Comparison of ENCODE assay signal across 24 mouse cellular contexts in the genomic region with DNA sequence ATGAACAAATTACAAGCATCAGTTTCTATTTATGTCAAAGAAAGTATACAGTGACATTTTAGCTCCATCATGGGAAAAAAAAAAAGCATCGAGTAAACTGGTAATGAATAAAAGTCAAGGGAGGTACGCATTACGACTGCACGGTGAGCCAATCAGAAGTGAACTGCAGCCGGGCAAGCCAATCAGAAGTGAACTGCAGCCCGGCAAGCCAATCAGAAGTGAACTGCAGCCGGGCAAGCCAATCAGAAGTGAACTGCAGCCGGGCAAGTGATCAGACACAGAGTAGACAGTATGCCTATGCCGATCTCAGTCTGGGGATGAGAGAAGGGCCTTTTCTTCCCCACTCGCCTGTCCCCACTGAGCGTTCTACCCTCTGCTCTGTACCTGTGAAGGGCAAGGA.
"Had no signal": no experiment of that assay in that cellular context is flagged by ENCODE, and none has a peak within 500 bp of the region (broad histone marks: within the 10 kb centered on the region; RNA-seq: fewer than 3 reads in every experiment).

No protein-coding gene starts in this region.

- DNase-seq: gastrocnemius, postnatal 14 days; gastrocnemius, postnatal 36 days; heart, adult 18-20 months; heart, postnatal 14 days; heart, postnatal 36 days; kidney, adult 11 months; kidney, adult 2 months; kidney, adult 9 months; kidney, postnatal 10 days; kidney, postnatal 25 days; kidney, postnatal 4 days; layer of hippocampus, adult 9-11 months; layer of hippocampus, postnatal 36 days; left cerebral cortex, postnatal 4 days; liver, embryonic 13.5 days had no signal

- H3K9me3 ChIP-seq: heart, embryonic 13.5 days; heart, embryonic 15.5 days; hindbrain, embryonic 13.5 days; hindbrain, embryonic 15.5 days; limb, embryonic 13.5 days; limb, embryonic 15.5 days; liver, embryonic 13.5 days had no signal

- H3K4me3 ChIP-seq: heart, embryonic 13.5 days; heart, embryonic 15.5 days; hindbrain, embryonic 13.5 days; hindbrain, embryonic 15.5 days; limb, embryonic 13.5 days; limb, embryonic 15.5 days; liver, embryonic 13.5 days had no signal

- H3K4me2 ChIP-seq: heart, embryonic 11.5 days; heart, embryonic 13.5 days; heart, embryonic 15.5 days; hindbrain, embryonic 13.5 days; hindbrain, embryonic 15.5 days; limb, embryonic 13.5 days; limb, embryonic 15.5 days; liver, embryonic 13.5 days had no signal

- ATAC-seq: hindbrain, postnatal 0 days; intestine, embryonic 16.5 days had no signal

- H3K9ac ChIP-seq: heart, embryonic 13.5 days; heart, embryonic 15.5 days; hindbrain, embryonic 13.5 days; hindbrain, embryonic 15.5 days; limb, embryonic 13.5 days; limb, embryonic 15.5 days; liver, embryonic 13.5 days had no signal

- H3K27me3 ChIP-seq: heart, embryonic 13.5 days; heart, embryonic 15.5 days; hindbrain, embryonic 13.5 days; hindbrain, embryonic 15.5 days; liver, embryonic 13.5 days had no signal

- H3K4me1 ChIP-seq: heart, embryonic 13.5 days; heart, embryonic 15.5 days; hindbrain, embryonic 13.5 days; hindbrain, embryonic 15.5 days; limb, embryonic 13.5 days; limb, embryonic 15.5 days; liver, embryonic 13.5 days had no signal

- H3K27ac ChIP-seq: heart, embryonic 13.5 days; heart, embryonic 15.5 days; hindbrain, embryonic 13.5 days; hindbrain, embryonic 15.5 days; hindbrain, postnatal 0 days; limb, embryonic 13.5 days; limb, embryonic 15.5 days; liver, embryonic 13.5 days had no signal

- H3K36me3 ChIP-seq: heart, embryonic 15.5 days; hindbrain, embryonic 13.5 days; hindbrain, embryonic 15.5 days; limb, embryonic 15.5 days; liver, embryonic 13.5 days had no signal
